Mouse (Mus musculus) megakaryocyte, embryonic 14.5 days (primary cell): ENCODE results near the gene Gm28778.

ENCODE experiments used
- FLI1 ChIP-seq: IDR thresholded peaks from 2 replicates; pipeline ENCODE4 v1.6.1; 2012; ENCODE audit warnings: low read length, inconsistent platforms, mixed read lengths
- GATA1 ChIP-seq: IDR thresholded peaks from 3 replicates; pipeline ENCODE4 v1.6.1; 2012; ENCODE audit warnings: mixed read lengths, low read length, inconsistent platforms, borderline replicate concordance

DNA sequence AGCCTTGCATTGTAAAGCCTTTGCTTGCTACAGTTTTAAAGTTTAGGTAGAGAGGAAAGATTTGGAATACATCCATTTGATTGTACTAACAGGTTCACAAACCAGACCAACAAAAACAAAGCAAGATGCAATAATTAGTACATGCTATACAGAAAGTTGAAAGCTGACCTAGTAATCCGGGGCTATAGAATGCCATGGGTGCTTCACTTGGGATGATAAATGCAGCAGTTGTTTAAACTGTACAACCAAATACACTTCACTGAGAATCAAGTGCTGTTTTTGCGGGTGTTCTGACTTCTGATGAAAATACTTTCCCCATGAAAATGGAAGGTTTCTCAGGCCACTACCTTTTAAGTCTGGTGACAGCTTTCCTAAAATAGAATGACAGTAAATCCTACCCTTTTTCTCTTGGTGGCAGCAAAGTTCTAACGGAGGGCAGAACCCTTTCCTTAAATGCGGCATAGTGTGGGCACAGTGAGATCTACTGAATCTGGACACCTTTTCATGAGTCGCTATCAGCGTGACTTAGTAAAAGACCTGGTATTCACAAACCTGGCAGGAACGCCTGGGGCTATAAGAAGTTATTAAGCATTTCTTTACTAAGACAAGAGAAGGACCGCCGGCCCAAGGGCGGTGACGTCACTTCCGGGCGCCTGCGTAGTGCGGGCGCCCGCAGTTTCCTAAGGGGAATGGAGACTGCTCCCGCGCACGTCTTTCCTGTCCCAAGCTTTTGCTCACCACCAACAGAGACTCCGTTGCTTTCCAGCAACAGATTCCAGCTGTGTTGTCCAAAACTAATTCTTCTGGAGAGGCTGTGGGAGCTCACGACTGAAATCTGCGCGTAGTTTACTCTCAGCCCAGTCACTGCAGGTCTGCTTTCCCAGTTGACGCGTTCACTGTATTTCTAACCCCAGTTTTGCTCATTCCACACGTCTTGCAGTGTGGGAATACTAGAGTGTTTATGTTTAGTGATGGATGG, 16.4 kb downstream of the Gm28778 start, which contains the start of gene Osgepl1:
- TF ChIP-seq GATA1 (no peak), FLI1 (peak; percentile 60; the same call in 1 of the 2 replicates)
